Mouse (Mus musculus) heart, adult 2 months (tissue): ENCODE results near the gene Bsn. TPM values are rescaled to one million over a fixed set of nuclear protein-coding genes. Genes with fewer than 3 reads are reported as not detected.

Experiments used
- DNase-seq, 2 experiments: peaks; one replicate each; pipeline ENCODE4 v3.0.0; 2021
- H3K27ac ChIP-seq: fragments of 200-600 bp; 2 replicates; pipeline ENCODE4 v1.8.1; 2022
- H3K27me3 ChIP-seq: fragments of 200-500 bp; 2 replicates; pipeline ENCODE4 v1.6.1; 2012; ENCODE audit warnings: mild to moderate bottlenecking, low read length, inconsistent platforms, mixed read lengths; ENCODE audit not compliant: control insufficient read depth, insufficient read depth
- H3K36me3 ChIP-seq: fragments of 200-500 bp; 2 replicates; pipeline ENCODE4 v1.6.1; 2012; ENCODE audit warnings: low read length, inconsistent platforms; ENCODE audit not compliant: control insufficient read depth, insufficient read depth
- H3K4me1 ChIP-seq: fragments of 200-500 bp; 2 replicates; pipeline ENCODE4 v1.6.1; 2011; ENCODE audit warnings: low read length; ENCODE audit not compliant: control insufficient read depth, insufficient read depth
- H3K4me3 ChIP-seq: fragments of 200-600 bp; 2 replicates; pipeline ENCODE4 v1.8.1; 2022
- H3K79me2 ChIP-seq: fragments of 200-500 bp; replicated peaks from 2 replicates; pipeline ENCODE4 v1.6.1; 2012; ENCODE audit warnings: mild to moderate bottlenecking, inconsistent platforms, low read length, moderate library complexity, mixed read lengths; ENCODE audit not compliant: control insufficient read depth, insufficient read depth
- H3K9ac ChIP-seq: fragments of 200-500 bp; 2 replicates; pipeline ENCODE4 v1.6.1; 2012; ENCODE audit warnings: low read depth, mild to moderate bottlenecking, control low read depth, inconsistent platforms, low read length, mixed read lengths
- CTCF ChIP-seq: fragments of 200-600 bp; IDR thresholded peaks from 2 replicates; pipeline ENCODE4 v1.8.1; 2022; ENCODE audit warnings: antibody characterized with exemption, mild to moderate bottlenecking, moderate library complexity
- EP300 ChIP-seq: fragments of 200-500 bp; IDR thresholded peaks from 2 replicates; pipeline ENCODE4 v1.6.1; 2011; ENCODE audit warnings: low read depth, low read length, control low read depth; ENCODE audit not compliant: insufficient read depth
- POLR2A ChIP-seq: fragments of 200-500 bp; IDR thresholded peaks from 2 replicates; pipeline ENCODE4 v1.6.1; 2011; ENCODE audit warnings: mild to moderate bottlenecking, low read depth, low read length, control low read depth; ENCODE audit not compliant: insufficient read depth
- WGBS: fragments of 180-500 bp; shearing (Covaris S2); methylation state at CpG from one replicate; pipeline ENCODE4 v1.1.7; 2018; 5-methylcytosine and 5-hydroxymethylcytosine counted together
- intact Hi-C: fragments of 180-260 bp; cut with DNase I; formaldehyde crosslinking; loops from one replicate; pipeline ENCODE4 v1.15.1; 2025
- polyA plus RNA-seq: library from polyadenylated mRNA; depleted of rRNA; stranded (reverse); fragments of >200 nt; gene quantifications from 2 replicates; pipeline ENCODE4 v1.2.3, GENCODE M21; 2012
- total RNA-seq, 2 experiments: library from RNA; stranded (reverse); gene quantifications; 2 replicates each; pipeline ENCODE4 v1.2.3; 2021

Gene Bsn
- total and polyA plus RNA-seq, 3 experiments = 0.03 to 0.10 (median 0.05) TPM

DNA sequence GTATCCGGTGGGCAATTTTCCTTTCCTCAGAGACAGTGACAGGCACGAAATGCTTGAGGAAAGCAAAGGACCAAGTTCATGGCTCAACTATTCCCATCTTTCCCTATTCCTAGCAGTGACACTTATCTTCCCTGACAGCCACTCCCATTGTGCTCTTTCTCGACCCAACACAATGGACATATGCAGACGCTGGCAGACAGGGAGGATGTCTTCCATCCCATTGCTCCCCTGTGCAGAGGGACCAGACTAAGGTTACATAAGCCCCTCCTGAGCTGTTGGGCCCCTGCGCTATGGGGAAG is 747 bp downstream of the Bsn start:
- TF ChIP-seq POLR2A (no peak), EP300 (no peak), CTCF (no peak)
- H3K36me3 ChIP-seq = no peaks in the 10 kb centered on the region
- no peaks in the 10 kb centered on the region for H3K4me1 ChIP-seq
- no peak overlapping the region for H3K27ac ChIP-seq
- H3K4me3 ChIP-seq = peak overlapping the region; percentile 52; the same call in 1 of the 2 replicates
- intact Hi-C loops = no loop called here
- H3K79me2 ChIP-seq = no peaks in the 10 kb centered on the region
- DNase-seq = no peak
- 45% methylated on average over 5 of the region's 5 CpGs for WGBS
- no peak overlapping the region for H3K9ac ChIP-seq
- peaks cover 6% of the 10 kb centered on the region; the same call in 1 of the 2 replicates for H3K27me3 ChIP-seq

DNA sequence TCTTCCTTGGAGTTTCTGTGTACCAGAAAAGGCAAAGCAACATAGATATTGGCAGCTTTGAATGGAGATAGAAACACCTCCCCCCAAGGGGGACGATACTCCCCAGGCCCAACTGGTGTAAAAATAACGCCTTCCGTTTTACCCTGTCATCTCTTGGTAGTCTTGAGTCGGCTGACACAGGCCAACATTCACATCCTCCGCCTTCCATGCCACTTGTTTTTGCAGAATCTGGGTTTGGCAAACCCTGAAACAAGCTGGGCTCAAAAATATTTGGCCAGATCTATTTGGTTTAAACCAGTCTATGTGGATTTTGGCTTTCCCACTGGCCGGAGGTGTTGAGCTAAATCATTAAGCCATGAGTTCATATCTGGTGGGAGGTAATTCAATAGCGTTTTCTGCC is 1.2 kb downstream of the Bsn start:
- Histone ChIP-seq H3K27ac (no peak overlapping the region), H3K4me3 (no peak overlapping the region), H3K79me2 (no peaks in the 10 kb centered on the region), H3K36me3 (no peaks in the 10 kb centered on the region), H3K27me3 (peaks cover 6% of the 10 kb centered on the region; the same call in 1 of the 2 replicates), H3K9ac (no peak overlapping the region), H3K4me1 (peaks cover 1% of the 10 kb centered on the region; the same call in 1 of the 2 replicates)
- WGBS = 80% methylated on average over 7 of the region's 7 CpGs
- TF ChIP-seq EP300 = no peak
- no peak for TF ChIP-seq POLR2A
- TF ChIP-seq CTCF = no peak
- intact Hi-C loops = no loop called here
- no peak for DNase-seq

- no peaks in the 10 kb centered on the region for H3K79me2 ChIP-seq
- no peak for DNase-seq
- H3K36me3 ChIP-seq = no peaks in the 10 kb centered on the region
- no peak overlapping the region for H3K4me3 ChIP-seq
- no peak for TF ChIP-seq POLR2A
- no peak for TF ChIP-seq EP300
- TF ChIP-seq CTCF = no peak
- H3K27me3 ChIP-seq = peaks cover 6% of the 10 kb centered on the region; the same call in 1 of the 2 replicates
- WGBS = 77% methylated on average over 8 of the region's 8 CpGs
- H3K4me1 ChIP-seq = peaks cover 1% of the 10 kb centered on the region; the same call in 1 of the 2 replicates
- no peak overlapping the region for H3K9ac ChIP-seq
- H3K27ac ChIP-seq = no peak overlapping the region
- intact Hi-C loops = no loop called here
Observed at GRCm38 (mm10) chr9:108188511-108188910, 1.7 kb downstream of the Bsn start.

DNA sequence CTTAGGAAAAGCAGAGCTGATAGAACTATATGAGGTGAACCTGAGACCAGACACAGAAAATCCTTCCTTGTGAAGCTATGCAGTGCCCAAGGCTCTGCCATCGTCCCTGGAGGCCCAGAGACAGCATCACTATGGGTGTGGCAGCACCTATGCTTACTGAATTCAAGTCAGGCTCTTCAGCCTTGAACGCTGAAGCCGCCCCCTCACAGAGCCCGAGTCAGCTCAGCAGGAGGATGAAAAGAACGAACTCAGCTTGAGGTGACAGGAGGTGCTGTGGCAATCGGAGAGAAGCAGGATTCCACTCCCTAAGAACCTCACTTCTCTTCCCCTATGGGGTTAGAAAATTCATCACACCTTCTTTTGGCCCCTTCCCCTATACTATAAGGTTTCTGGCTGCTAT is 2.6 kb downstream of the Bsn start:
- Histone ChIP-seq H3K4me1 (peaks cover 1% of the 10 kb centered on the region; the same call in 1 of the 2 replicates), H3K27me3 (peaks cover 6% of the 10 kb centered on the region; the same call in 1 of the 2 replicates), H3K79me2 (no peaks in the 10 kb centered on the region), H3K9ac (no peak overlapping the region), H3K36me3 (no peaks in the 10 kb centered on the region), H3K27ac (no peak overlapping the region), H3K4me3 (no peak overlapping the region)
- TF ChIP-seq EP300 = no peak
- DNase-seq = no peak
- intact Hi-C loops = no loop called here
- WGBS = 38% methylated on average over 6 of the region's 6 CpGs

GRCm38 (mm10) chr9:108185786-108186185 is 4.4 kb downstream of the Bsn start:
- H3K4me3 ChIP-seq = no peak overlapping the region
- 75% methylated on average over 8 of the region's 8 CpGs for WGBS
- H3K9ac ChIP-seq = no peak overlapping the region
- H3K79me2 ChIP-seq = no peaks in the 10 kb centered on the region
- intact Hi-C loops = no loop called here
- H3K36me3 ChIP-seq = no peaks in the 10 kb centered on the region
- H3K4me1 ChIP-seq = peaks cover 1% of the 10 kb centered on the region; the same call in 1 of the 2 replicates
- TF ChIP-seq EP300 = no peak
- no peak for TF ChIP-seq CTCF
- no peak for TF ChIP-seq POLR2A
- no peak for DNase-seq
- no peak overlapping the region for H3K27ac ChIP-seq
- peaks cover 6% of the 10 kb centered on the region; the same call in 1 of the 2 replicates for H3K27me3 ChIP-seq

DNA sequence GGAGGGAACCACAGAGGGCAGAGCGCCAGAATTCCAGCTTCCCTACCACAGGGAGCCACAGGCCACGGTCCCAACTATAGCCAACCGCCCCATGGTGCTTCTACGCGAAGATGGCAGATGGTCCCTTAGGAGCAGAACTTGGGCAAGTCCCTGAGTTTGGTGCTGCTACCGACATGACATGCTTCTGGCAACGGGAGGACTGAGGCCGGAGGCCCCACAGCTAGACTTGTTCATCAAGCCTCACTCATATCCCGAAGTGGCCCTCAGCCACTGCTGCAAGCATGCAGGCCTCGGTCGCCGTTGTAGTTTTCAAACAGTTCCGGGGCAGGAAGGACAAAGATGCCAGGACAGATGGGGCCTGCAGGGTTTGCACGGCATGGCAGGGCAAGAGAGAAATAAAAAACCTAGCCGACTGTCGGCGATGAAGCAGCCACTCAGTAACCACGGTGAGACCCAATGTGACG is 6.6 kb downstream of the Bsn start:
- Histone ChIP-seq H3K36me3 (no peaks in the 10 kb centered on the region), H3K27me3 (no peaks in the 10 kb centered on the region), H3K27ac (no peak overlapping the region), H3K79me2 (no peaks in the 10 kb centered on the region), H3K4me1 (peaks cover 1% of the 10 kb centered on the region; the same call in 1 of the 2 replicates), H3K4me3 (no peak overlapping the region), H3K9ac (no peak overlapping the region)
- no peak for DNase-seq
- intact Hi-C loops = no loop called here
- 81% methylated on average over 19 of the region's 19 CpGs for WGBS
- TF ChIP-seq POLR2A (no peak), EP300 (no peak), CTCF (no peak)
